Mouse (Mus musculus) embryonic fibroblast, embryonic 13.5 days (primary cell): ENCODE measurements at regions not wholly inside any gene's neighbourhood (a gene's known extent, or its start where the extent isn't known, plus 50 kb on each side); places are given as distances from the start of the nearest gene placed in this dataset.

Source experiments
- CTCF ChIP-seq: IDR thresholded peaks from 2 replicates; pipeline ENCODE4 v1.5.1; 2011; ENCODE audit warnings: mild to moderate bottlenecking, control low read depth, low read length, moderate library complexity, borderline replicate concordance; ENCODE audit not compliant: insufficient read depth
- POLR2A ChIP-seq: IDR thresholded peaks from 2 replicates; pipeline ENCODE4 v1.6.1; 2011; ENCODE audit warnings: low read depth, mild to moderate bottlenecking, control low read depth, low read length, moderate library complexity

DNA sequence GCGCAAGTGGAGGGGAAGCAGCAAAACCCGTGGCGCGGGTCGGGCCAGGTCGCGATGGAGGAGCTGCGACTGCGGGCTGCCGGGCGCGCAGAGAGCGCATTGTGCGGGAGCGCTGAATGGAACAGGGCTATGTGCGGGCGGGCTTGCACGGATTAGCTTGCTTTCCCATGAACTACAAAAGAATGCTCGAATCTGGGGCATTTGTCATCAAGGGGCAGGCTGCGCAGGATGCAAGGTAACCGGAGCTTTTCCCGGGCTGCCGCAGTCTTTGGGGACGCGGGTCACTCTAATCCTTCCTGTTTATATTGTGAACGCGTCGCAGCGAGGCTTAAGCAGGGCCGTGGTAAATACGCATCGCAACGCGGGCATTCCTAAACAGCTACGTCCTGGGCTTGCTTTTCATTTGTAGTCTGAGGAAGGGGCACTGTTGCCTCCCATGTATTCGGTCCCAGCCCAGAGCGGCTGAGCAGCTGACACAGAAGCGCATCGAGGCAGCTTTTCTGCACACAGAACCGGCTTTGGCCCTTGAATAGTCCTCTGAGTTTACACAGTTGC, 64.8 kb upstream of the Akt3 start:
- TF ChIP-seq CTCF (no peak), POLR2A (no peak)
